Mouse (Mus musculus) G1E (cell line): ENCODE results near the gene Prdx3.

ENCODE experiments used
- CTCF ChIP-seq: IDR thresholded peaks from 2 replicates; pipeline ENCODE4 v1.5.1; 2012; ENCODE audit warnings: low read depth, low read length, inconsistent platforms, mixed read lengths
- GATA1 ChIP-seq: IDR thresholded peaks from 2 replicates; pipeline ENCODE4 v1.6.1; 2012; ENCODE audit warnings: borderline replicate concordance, low read length, inconsistent platforms, mixed read lengths
- TAL1 ChIP-seq: conservative IDR thresholded peaks from 2 replicates; pipeline ENCODE4 v1.6.1; 2012; ENCODE audit warnings: low read depth, low read length, inconsistent platforms, mixed read lengths

DNA sequence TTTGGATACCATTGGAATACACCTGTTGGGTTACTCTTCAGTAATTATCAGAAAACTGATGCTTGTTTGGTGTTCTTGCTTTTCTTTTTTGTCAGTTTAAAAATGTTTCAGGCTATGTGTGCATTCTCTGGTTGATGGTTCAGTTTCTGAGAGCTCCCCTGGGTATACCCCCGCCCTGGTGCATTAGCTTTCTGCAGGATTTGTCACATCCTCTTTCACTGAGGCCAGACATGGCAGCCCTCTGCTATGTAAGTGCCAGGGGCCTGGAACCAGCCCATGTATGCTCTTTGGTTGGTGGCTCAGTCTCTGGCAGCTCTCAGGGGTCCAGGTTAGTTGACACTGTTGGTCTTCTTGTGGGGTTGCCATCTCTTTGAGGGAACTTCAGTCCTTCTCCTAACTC is 29.6 kb upstream of the Prdx3 start:
- no peak for TF ChIP-seq CTCF
- TF ChIP-seq GATA1: no peak
- TF ChIP-seq TAL1: no peak
